Mouse (Mus musculus): ENCODE results near the gene Pknox2. TPM values are rescaled to one million over a fixed set of nuclear protein-coding genes. Genes with fewer than 3 reads are reported as not detected.
A peak's percentile ranks its signal among the peaks of the same experiment; 100 is the strongest.

Pknox2 gene
- polyA plus RNA-seq, 1 experiment from 2014 or later: 35.0 TPM

DNA sequence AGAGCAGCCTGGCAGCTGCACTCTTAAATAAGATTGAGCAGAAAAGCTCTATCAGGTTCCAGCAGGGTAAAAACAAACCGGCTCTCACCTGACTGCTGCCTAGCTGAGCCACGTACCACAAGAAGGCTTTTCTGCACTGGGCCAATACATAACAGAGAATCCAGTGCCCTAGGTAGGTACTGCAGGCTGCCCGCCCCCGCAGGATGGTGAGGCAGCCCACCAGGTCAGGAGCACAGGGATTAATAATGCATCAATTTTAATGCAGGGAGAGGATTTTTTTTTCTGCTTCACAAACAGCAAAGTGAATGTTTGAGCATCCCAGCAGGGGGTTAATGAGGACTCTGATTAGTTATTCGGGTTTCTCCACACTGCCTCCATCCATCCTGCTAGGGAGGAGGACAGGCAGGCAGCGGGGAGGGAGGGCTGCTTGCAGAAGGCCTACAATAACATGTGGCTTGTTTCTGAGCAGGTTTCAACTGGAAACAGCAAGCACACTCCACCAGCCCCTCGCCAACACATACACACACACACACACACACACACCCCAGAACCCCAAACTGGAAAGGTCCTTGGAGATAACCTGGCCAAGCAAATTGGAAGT, 145.2 kb downstream of the Pknox2 start:
- H3K9ac ChIP-seq: no peak overlapping the region
- no peak overlapping the region for H3K4me3 ChIP-seq
- no peaks in the 10 kb centered on the region for H3K9me3 ChIP-seq
- no peak overlapping the region for H3K4me2 ChIP-seq
- H3K36me3 ChIP-seq (replicated peaks): no peaks in the 10 kb centered on the region
- 25% methylated on average over 7 of the region's 7 CpGs for WGBS
- H3K4me1 ChIP-seq: peaks cover 20% of the 10 kb centered on the region
- ATAC-seq (replicated peaks): peak; percentile 78
- H3K27me3 ChIP-seq (replicated peaks): no peaks in the 10 kb centered on the region
- H3K27ac ChIP-seq: peak overlapping the region; percentile 69

DNA sequence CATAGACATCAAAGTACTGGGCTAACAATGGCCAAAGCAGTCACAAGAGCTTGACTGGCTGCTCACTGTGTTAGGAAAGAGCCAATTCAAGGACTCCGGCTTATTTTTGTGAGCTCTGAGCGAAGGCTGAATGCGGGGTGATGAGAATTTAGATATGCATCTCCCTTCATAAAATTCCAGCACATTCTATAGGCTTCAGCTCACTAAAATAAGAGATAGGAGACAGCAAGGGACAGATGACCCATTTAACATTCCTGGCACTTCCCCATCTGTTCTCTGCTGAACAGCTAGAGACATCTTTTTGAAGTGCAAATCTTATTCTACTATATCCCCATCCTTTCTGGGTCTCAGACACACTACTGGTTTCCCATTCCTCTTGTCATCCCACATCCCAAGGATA, 147.8 kb downstream of the Pknox2 start:
- no peaks in the 10 kb centered on the region for H3K9me3 ChIP-seq
- no peaks in the 10 kb centered on the region for H3K27me3 ChIP-seq (replicated peaks)
- no peak overlapping the region for H3K4me2 ChIP-seq
- H3K9ac ChIP-seq: no peak overlapping the region
- no peaks in the 10 kb centered on the region for H3K36me3 ChIP-seq (replicated peaks)
- no peak overlapping the region for H3K4me3 ChIP-seq
- WGBS: 76% methylated on average over 3 of the region's 3 CpGs
- peaks cover 20% of the 10 kb centered on the region for H3K4me1 ChIP-seq
- ATAC-seq (replicated peaks): no peak
- 0 out of 2 replicates have a peak overlapping the region, but pooled peaks have one; percentile 1 for H3K27ac ChIP-seq

DNA sequence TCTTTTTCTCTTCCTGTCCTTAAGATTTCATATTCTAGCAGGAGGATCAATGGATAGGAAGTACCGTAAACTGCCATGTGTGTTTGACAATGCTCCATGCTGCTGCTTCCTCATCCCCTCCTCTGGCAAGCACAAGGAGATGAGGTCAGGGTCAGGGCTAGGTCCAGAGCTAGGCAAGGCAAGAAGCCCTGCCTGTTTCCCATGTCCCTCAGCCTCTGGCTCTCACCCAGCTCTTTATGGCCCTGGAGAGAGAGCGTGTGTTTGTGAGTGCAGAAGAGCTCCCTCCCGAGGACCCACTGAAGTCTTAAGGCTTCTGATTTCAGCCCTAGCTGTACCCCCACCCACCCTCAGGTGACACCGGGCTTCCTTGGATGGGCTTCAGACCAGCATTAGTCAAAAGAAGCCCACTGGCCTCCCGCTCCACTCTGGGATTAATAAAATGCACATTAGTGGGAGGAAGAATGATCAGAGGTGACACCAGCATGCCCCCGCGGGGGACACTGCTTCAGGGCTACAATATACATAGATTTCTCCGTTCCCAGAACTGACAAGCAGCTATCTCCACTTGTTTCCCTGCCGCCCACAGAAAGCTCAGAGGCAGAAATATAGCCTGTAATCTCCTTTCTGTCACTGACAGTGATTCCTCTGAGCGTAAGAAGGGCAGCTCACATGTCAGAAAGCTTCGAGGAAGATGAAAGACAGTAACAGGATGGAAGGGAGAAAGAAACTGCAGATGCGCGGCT, 156.4 kb downstream of the Pknox2 start:
- Histone ChIP-seq H3K4me3 (no peak overlapping the region), H3K27me3 (replicated peaks) (no peaks in the 10 kb centered on the region), H3K4me2 (no peak overlapping the region), H3K36me3 (replicated peaks) (no peaks in the 10 kb centered on the region), H3K9me3 (no peaks in the 10 kb centered on the region), H3K9ac (no peak overlapping the region), H3K4me1 (peaks cover 22% of the 10 kb centered on the region), H3K27ac (peak overlapping the region; percentile 69)
- peak; percentile 27 for ATAC-seq (replicated peaks)
- 48% methylated on average over 13 of the region's 13 CpGs for WGBS

DNA sequence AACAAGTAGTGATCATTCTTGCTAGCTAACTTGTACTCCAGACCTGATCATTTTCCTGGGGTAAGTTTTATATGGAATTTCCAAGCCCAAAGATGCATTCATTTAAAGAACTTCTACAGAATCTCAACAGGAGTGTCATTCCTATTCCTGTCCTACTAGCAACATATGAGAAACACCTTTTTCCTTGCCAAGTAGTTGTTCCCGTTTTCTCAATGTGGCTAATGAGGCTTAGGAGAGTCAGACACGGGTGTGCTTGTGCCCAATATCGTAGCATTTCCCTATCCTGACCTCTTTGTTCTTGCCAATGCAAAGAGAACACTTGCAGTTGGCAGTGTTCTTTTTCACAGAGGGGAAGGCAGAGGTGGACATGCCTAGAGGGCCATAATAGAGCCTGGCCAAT, 157.2 kb downstream of the Pknox2 start:
- Histone ChIP-seq H3K9ac (no peak overlapping the region), H3K36me3 (replicated peaks) (no peaks in the 10 kb centered on the region), H3K9me3 (no peaks in the 10 kb centered on the region), H3K4me1 (peaks cover 22% of the 10 kb centered on the region), H3K4me2 (no peak overlapping the region), H3K4me3 (no peak overlapping the region), H3K27ac (peak overlapping the region; percentile 69), H3K27me3 (replicated peaks) (no peaks in the 10 kb centered on the region)
- no peak for ATAC-seq (replicated peaks)
- WGBS: 90% methylated on average over 3 of the region's 3 CpGs

DNA sequence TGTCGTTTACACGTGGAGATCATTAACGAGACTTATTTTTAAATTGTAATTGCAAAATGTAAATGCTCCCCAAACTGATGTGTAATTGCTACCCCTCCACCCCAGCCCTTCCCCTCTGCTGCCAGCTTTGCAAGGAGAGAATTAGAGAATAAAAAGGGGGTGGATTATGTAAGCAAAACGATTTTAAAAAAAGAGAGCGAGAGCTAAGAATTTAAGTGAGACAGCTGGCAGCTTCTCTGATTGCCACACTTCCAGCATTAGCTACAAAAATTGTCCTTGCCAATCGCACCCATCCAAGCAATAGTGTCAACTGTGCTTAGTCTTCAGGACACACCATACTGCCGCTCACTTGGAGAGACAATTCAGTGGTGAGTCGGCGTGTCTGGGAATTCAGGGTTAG, 162.0 kb downstream of the Pknox2 start:
- Histone ChIP-seq H3K9ac (no peak overlapping the region), H3K4me2 (no peak overlapping the region), H3K4me1 (peaks cover 5% of the 10 kb centered on the region; the same call in 1 of the 2 replicates), H3K27me3 (replicated peaks) (no peaks in the 10 kb centered on the region), H3K9me3 (no peaks in the 10 kb centered on the region), H3K4me3 (no peak overlapping the region), H3K27ac (0 out of 2 replicates have a peak overlapping the region, but pooled peaks have one; percentile 32), H3K36me3 (replicated peaks) (no peaks in the 10 kb centered on the region)
- ATAC-seq (replicated peaks): no peak
- WGBS: 78% methylated on average over 9 of the region's 9 CpGs

DNA sequence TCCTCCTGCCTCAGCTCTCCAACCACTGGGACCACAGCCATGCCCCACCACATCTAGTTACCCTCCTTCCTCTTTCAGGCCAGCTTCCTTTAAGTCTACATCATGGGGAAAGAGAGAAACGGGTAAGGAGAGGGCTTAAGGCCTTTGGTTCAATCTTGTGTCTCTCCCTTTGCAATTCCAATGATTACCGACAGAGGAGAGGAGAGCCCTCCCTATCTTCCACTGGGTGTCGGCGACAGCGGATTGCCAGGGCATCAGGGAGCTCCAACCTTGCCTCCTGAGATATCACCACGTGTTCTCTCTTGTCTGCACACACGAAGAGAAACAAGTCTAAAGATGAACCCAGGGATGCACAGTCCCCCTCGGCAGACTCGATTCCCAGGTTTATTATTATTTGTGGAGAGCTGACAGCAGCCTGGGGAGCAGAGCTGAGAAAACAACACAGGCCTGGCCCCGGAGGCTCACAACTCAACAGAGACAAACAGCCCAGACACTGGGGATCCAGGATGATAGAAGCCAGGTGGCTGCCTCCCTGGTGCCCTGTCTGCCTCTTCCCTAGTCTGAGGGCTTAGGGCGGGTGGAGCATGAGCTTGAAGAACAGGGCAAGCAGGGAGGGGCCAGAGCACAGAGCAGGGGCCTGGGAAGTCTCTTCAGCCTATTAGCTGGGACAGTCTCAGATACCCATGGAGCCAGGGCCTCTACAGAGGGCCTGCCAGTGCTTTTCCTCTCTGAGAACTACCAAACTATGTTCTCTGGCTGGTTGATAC, 170.4 kb downstream of the Pknox2 start:
- no peak overlapping the region for H3K9ac ChIP-seq
- 52% methylated on average over 11 of the region's 11 CpGs for WGBS
- H3K27ac ChIP-seq: no peak overlapping the region
- no peaks in the 10 kb centered on the region for H3K27me3 ChIP-seq (replicated peaks)
- H3K9me3 ChIP-seq: no peaks in the 10 kb centered on the region
- ATAC-seq (replicated peaks): no peak
- H3K4me2 ChIP-seq: no peak overlapping the region
- peaks cover 11% of the 10 kb centered on the region for H3K4me1 ChIP-seq
- H3K36me3 ChIP-seq (replicated peaks): no peaks in the 10 kb centered on the region
- H3K4me3 ChIP-seq: no peak overlapping the region

DNA sequence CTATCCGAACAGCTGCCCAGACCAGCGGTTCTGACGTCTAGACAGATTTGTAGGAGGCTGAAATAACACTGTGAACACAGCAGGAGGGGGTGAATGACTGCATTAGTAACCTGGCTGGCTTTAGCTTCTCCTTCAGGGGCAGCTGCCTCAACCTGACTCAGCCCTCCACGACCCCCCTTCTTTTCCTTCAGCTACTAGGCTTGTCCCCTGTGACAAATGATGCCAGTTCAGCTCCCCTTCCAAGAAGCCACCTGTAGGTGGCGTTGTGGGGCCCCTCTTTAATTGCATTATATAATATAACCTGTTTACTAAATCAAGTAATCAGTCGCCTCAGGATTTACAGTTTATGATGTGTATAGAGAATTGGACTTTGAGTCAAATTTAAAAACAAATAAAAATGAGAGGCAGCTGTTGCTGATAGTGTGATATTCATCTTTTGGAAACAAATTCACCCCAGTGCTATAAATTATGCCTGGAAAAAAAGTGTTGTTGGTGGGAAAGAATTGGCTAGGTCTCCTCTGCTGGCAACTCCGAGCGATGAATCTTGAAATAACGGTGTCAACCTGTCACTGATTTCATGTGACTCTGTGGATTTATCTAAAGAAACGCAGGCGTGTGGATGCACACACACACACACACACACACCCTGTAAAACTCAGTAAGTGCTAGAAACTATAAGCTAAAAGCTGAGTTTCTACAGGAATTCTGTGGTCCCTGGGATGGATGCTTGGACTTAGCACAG, 173.6 kb downstream of the Pknox2 start:
- Histone ChIP-seq H3K4me1 (peaks cover 18% of the 10 kb centered on the region), H3K9me3 (no peaks in the 10 kb centered on the region), H3K9ac (no peak overlapping the region), H3K4me3 (no peak overlapping the region), H3K27me3 (replicated peaks) (no peaks in the 10 kb centered on the region), H3K4me2 (no peak overlapping the region), H3K36me3 (replicated peaks) (no peaks in the 10 kb centered on the region), H3K27ac (no peak overlapping the region)
- 57% methylated on average over 11 of the region's 11 CpGs for WGBS
- no peak for ATAC-seq (replicated peaks)

DNA sequence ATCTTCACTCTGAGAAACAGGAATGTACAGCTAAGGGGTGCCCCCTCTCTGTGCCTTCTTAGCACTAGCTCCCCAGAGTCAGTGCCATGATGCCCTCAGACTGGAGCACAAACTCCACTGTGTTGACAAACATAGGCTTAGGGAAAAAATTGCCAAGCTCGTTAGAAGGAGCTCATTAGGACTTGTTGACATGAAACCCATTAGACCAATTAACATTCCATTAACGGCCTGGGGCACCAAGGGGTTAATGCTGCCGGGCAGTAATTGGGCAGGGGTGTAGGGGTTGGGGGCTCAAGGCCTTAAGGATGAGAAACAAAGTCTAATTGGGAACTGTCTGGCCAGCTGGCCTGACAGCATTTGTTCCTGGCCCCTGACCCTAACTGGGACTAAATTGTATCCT, 175.1 kb downstream of the Pknox2 start:
- no peak for ATAC-seq (replicated peaks)

DNA sequence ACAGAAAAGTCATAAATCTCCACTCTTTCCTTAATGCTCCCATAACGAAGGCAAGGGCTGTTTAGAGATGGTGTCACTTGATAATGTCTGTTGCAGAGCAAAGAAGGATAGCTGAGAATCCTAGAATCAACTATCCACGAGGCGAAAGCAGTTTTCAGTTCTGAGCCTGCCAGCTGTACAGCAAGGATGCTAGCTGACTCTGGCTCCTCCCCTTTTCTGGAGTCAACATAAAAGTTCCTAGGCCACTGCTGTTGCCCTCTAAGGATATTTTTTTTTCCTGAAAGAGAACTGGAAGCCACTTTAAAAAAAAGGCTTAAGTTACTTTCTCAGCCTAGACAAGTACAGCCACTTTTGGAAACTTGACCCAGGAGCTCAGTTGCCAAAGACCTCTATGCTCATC, 176.1 kb downstream of the Pknox2 start:
- H3K9me3 ChIP-seq: no peaks in the 10 kb centered on the region
- H3K36me3 ChIP-seq (replicated peaks): no peaks in the 10 kb centered on the region
- no peak overlapping the region for H3K9ac ChIP-seq
- H3K4me3 ChIP-seq: no peak overlapping the region
- 44% methylated on average over 3 of the region's 3 CpGs for WGBS
- ATAC-seq (replicated peaks): no peak
- 0 out of 2 replicates have a peak overlapping the region, but pooled peaks have one; percentile 38 for H3K27ac ChIP-seq
- no peak overlapping the region for H3K4me2 ChIP-seq
- H3K27me3 ChIP-seq (replicated peaks): no peaks in the 10 kb centered on the region
- H3K4me1 ChIP-seq: peaks cover 30% of the 10 kb centered on the region

More for the DNA sequence above, 175.1 kb downstream of the Pknox2 start:
- Histone ChIP-seq H3K4me1 (peaks cover 25% of the 10 kb centered on the region), H3K9me3 (no peaks in the 10 kb centered on the region), H3K27ac (no peak overlapping the region), H3K9ac (no peak overlapping the region), H3K27me3 (replicated peaks) (no peaks in the 10 kb centered on the region), H3K4me2 (no peak overlapping the region), H3K4me3 (no peak overlapping the region), H3K36me3 (replicated peaks) (no peaks in the 10 kb centered on the region)
- 48% methylated on average over 3 of the region's 3 CpGs for WGBS

DNA sequence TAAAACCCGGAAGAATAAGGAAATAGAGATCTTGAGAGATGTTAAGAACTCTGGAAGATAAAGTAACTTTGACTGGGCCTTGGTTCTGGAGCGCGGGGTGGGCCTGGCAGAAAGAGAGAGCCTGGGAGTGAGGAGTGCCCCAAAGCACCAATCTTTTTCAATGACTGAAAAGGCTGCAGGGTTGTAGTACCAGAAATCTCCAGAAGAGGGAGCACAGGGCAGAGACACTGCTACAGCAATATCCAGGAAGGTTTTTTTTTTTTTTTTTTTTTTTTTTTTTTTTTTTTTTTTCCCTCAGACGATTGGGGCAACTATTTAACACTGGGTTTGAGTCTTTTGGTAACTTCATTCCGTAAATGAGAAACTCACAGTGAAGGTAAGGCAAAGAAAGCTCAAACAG, 176.6 kb downstream of the Pknox2 start:
- Histone ChIP-seq H3K9ac (no peak overlapping the region), H3K27me3 (replicated peaks) (no peaks in the 10 kb centered on the region), H3K9me3 (no peaks in the 10 kb centered on the region), H3K4me3 (no peak overlapping the region), H3K36me3 (replicated peaks) (no peaks in the 10 kb centered on the region), H3K4me2 (no peak overlapping the region), H3K27ac (no peak overlapping the region), H3K4me1 (peaks cover 29% of the 10 kb centered on the region)
- WGBS: 4% methylated on average over 5 of the region's 5 CpGs
- no peak for ATAC-seq (replicated peaks)

DNA sequence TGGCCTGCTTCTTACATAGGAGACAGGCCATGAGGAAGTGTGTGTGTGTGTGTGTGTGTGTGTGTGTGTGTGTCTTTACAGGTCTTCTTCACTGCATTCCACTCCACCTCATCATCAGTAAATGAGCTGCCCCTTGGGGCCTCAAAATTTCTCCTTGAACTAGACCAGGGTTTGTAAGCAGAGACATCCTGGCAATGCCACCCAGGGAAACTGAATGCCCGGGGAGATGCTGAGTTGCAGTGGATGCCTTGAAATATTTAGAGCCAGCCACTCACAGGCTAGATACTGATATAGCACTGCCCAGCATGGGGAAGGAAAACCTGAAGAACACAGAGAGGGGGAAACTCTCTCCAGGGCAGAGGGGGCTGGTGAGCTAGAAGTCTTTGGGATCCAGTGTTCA, 178.1 kb downstream of the Pknox2 start:
- H3K4me1 ChIP-seq: peaks cover 30% of the 10 kb centered on the region
- H3K4me2 ChIP-seq: no peak overlapping the region
- H3K9ac ChIP-seq: no peak overlapping the region
- H3K27ac ChIP-seq: no peak overlapping the region
- H3K9me3 ChIP-seq: no peaks in the 10 kb centered on the region
- H3K4me3 ChIP-seq: no peak overlapping the region
- no peaks in the 10 kb centered on the region for H3K36me3 ChIP-seq (replicated peaks)
- WGBS: 85% methylated on average over 1 of the region's 1 CpGs
- no peaks in the 10 kb centered on the region for H3K27me3 ChIP-seq (replicated peaks)
- no peak for ATAC-seq (replicated peaks)

DNA sequence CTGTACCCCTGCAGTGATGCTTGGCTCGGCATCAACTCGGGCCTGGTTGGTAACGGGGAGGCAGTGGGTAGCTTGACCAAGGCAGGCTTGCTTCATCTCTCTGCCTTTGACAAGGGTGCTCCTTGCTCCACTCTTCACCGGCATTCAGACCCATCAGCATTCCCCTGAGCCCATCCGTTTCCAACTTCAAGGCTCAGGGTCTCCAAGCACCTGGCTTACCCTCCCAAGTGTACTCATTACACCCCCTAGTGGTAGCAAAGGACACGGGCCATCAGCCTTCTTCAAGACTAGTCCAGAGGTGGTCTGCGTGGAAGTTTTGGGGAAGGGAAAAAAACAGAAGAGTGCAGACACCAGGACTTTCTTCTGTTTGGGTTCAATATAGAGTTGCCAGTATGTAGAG, 178.5 kb downstream of the Pknox2 start:
- peak; percentile 45 for ATAC-seq (replicated peaks)
- no peak overlapping the region for H3K4me3 ChIP-seq
- no peaks in the 10 kb centered on the region for H3K9me3 ChIP-seq
- WGBS: 34% methylated on average over 7 of the region's 7 CpGs
- H3K9ac ChIP-seq: no peak overlapping the region
- H3K36me3 ChIP-seq (replicated peaks): no peaks in the 10 kb centered on the region
- H3K27me3 ChIP-seq (replicated peaks): no peaks in the 10 kb centered on the region
- no peak overlapping the region for H3K4me2 ChIP-seq
- no peak overlapping the region for H3K27ac ChIP-seq
- peaks cover 33% of the 10 kb centered on the region for H3K4me1 ChIP-seq
